9 mouse cellular contexts compared by ENCODE assay signal in the genomic region with DNA sequence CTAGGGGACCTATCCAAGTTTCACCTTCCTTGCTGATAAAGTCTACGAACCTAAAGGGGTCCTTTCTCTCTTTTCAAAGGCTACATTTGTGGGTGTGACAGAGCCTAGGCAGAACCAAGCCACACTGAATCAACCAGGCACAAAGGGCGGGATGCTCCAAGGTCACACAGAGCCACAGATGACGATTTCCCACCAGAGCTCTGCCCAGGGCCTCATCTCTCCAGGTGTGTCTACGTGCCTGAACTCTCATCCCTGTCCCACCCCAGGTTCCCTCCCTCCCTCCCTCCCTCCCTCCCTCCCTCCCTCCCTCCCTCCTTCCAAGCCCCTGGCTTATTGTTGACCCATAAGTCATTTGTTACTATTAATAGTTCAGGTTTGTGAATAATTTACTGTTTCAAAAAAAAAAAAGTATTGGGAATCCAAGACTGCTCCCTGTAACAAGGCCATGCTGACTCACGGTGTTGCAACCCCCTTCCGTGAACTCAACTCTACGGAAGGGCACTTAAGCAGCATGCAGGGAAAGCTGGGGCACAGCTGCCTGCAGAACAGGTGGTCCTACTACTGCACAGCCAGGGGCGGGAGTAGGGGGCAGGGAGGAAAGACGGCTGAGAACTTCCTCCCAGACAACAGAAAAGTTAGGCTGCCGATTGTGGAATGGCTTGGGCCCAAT. TPM values are rescaled to one million over a fixed set of nuclear protein-coding genes. Genes with fewer than 3 reads are reported as not detected.
A peak's percentile ranks its signal among the peaks of the same experiment; 100 is the strongest.
DNase-seq lines count a peak whose midpoint lies in the region; ATAC-seq and TF ChIP-seq lines count a peak whose summit lies in the region.
"Had no signal": no experiment of that assay in that cellular context is flagged by ENCODE, and none has a peak within 500 bp of the region (broad histone marks: within the 10 kb centered on the region; RNA-seq: fewer than 3 reads in every experiment).

No protein-coding gene starts in this region.

- H3K36me3 ChIP-seq in forebrain, embryonic 11.5 days (ENCODE audit: control insufficient read depth, insufficient read depth, low read length) = no peaks in the 10 kb centered on the region
- H3K36me3 ChIP-seq in forebrain, embryonic 14.5 days (ENCODE audit: control insufficient read depth, insufficient read depth, low read length) = no peaks in the 10 kb centered on the region
- no peaks in the 10 kb centered on the region for H3K36me3 ChIP-seq in intestine, postnatal 0 days (ENCODE audit: control insufficient read depth, insufficient read depth)
- no peaks in the 10 kb centered on the region for H3K36me3 ChIP-seq in liver, postnatal 0 days (replicated peaks; ENCODE audit: insufficient read depth, low read length)
- no peaks in the 10 kb centered on the region for H3K36me3 ChIP-seq in thymus, adult 2 months (ENCODE audit: control insufficient read depth, insufficient read depth, low read length)
- H3K36me3 ChIP-seq in hindbrain, embryonic 13.5 days = no peaks in the 10 kb centered on the region
- H3K36me3 ChIP-seq: forebrain, embryonic 12.5 days had no signal

- H3K4me2 ChIP-seq in forebrain, embryonic 11.5 days (ENCODE audit: low read depth, low read length, severe bottlenecking) = no peak overlapping the region
- H3K4me2 ChIP-seq in forebrain, embryonic 14.5 days (ENCODE audit: low read length) = no peak overlapping the region
- peak overlapping the region; percentile 24 for H3K4me2 ChIP-seq in intestine, postnatal 0 days (replicated peaks; ENCODE audit: low read depth)
- no peak overlapping the region for H3K4me2 ChIP-seq in liver, postnatal 0 days (ENCODE audit: low read depth, low read length)
- no peak overlapping the region for H3K4me2 ChIP-seq in hindbrain, embryonic 13.5 days
- H3K4me2 ChIP-seq: forebrain, embryonic 12.5 days had no signal

- no peak overlapping the region for H3K27ac ChIP-seq in forebrain, embryonic 11.5 days (ENCODE audit: low read depth, low read length)
- no peak overlapping the region for H3K27ac ChIP-seq in forebrain, embryonic 14.5 days (ENCODE audit: low read depth, low read length)
- peak overlapping the region; percentile 60 for H3K27ac ChIP-seq in intestine, postnatal 0 days (ENCODE audit: low read depth, low read length)
- H3K27ac ChIP-seq in liver, postnatal 0 days (ENCODE audit: low read depth) = no peak overlapping the region
- no peak overlapping the region for H3K27ac ChIP-seq in thymus, adult 2 months (ENCODE audit: control insufficient read depth, insufficient read depth, low read length)
- H3K27ac ChIP-seq in hindbrain, embryonic 13.5 days = no peak overlapping the region
- H3K27ac ChIP-seq: forebrain, embryonic 12.5 days had no signal

- H3K9me3 ChIP-seq in forebrain, embryonic 11.5 days (ENCODE audit: control insufficient read depth, low read length) = no peaks in the 10 kb centered on the region
- H3K9me3 ChIP-seq in forebrain, embryonic 14.5 days (replicated peaks; ENCODE audit: control insufficient read depth, low read length) = no peaks in the 10 kb centered on the region
- no peaks in the 10 kb centered on the region for H3K9me3 ChIP-seq in intestine, postnatal 0 days (ENCODE audit: control insufficient read depth)
- H3K9me3 ChIP-seq in liver, postnatal 0 days (ENCODE audit: low read length) = no peaks in the 10 kb centered on the region
- H3K9me3 ChIP-seq in hindbrain, embryonic 13.5 days = no peaks in the 10 kb centered on the region
- H3K9me3 ChIP-seq: forebrain, embryonic 12.5 days had no signal

- peak; percentile 39 for DNase-seq in forebrain, embryonic 11.5 days (ENCODE audit: low spot score)
- no peak for DNase-seq in forebrain, embryonic 14.5 days (ENCODE audit: low spot score)
- DNase-seq in liver, postnatal 0 days = peak; percentile 56
- peak; percentile 58 for DNase-seq in thymus, adult 2 months
- no peak for DNase-seq in ovary, postnatal 14 days (ENCODE audit: low spot score)

- no peak for TF ChIP-seq CTCF in intestine, postnatal 0 days (IDR thresholded peaks at IDR 0.05; ENCODE audit: low read depth)
- no peak for TF ChIP-seq CTCF in liver, postnatal 0 days (IDR thresholded peaks at IDR 0.05; ENCODE audit: low read depth)
- TF ChIP-seq CTCF in thymus, adult 2 months (IDR thresholded peaks at IDR 0.05; ENCODE audit: borderline replicate concordance, control insufficient read depth, extremely low read depth, insufficient read depth, low read length, poor library complexity) = no peak

- no peak for ATAC-seq in forebrain, embryonic 11.5 days (replicated peaks; ENCODE audit: low FRiP score)
- no peak for ATAC-seq in forebrain, embryonic 14.5 days
- peak; percentile 72 for ATAC-seq in intestine, postnatal 0 days
- peak; percentile 72 for ATAC-seq in liver, postnatal 0 days
- no peak for ATAC-seq in cerebellum, adult (ENCODE audit: insufficient number of reproducible peaks, low FRiP score, low TSS enrichment)
- ATAC-seq in hindbrain, embryonic 13.5 days (ENCODE audit: low FRiP score) = no peak

- no peaks in the 10 kb centered on the region for H3K27me3 ChIP-seq in forebrain, embryonic 11.5 days (ENCODE audit: control insufficient read depth, insufficient read depth, low read length)
- H3K27me3 ChIP-seq in forebrain, embryonic 14.5 days (replicated peaks; ENCODE audit: control insufficient read depth, insufficient read depth, low read length) = no peaks in the 10 kb centered on the region
- H3K27me3 ChIP-seq in intestine, postnatal 0 days (replicated peaks; ENCODE audit: control insufficient read depth, insufficient read depth, low read length) = no peaks in the 10 kb centered on the region
- no peaks in the 10 kb centered on the region for H3K27me3 ChIP-seq in liver, postnatal 0 days (ENCODE audit: insufficient read depth, low read length)
- no peaks in the 10 kb centered on the region for H3K27me3 ChIP-seq in thymus, adult 2 months (ENCODE audit: control insufficient read depth, insufficient read depth, low read length)
- H3K27me3 ChIP-seq in hindbrain, embryonic 13.5 days = no peaks in the 10 kb centered on the region
- H3K27me3 ChIP-seq: forebrain, embryonic 12.5 days had no signal

- no peak overlapping the region; the same call in 1 of the 2 replicates for H3K9ac ChIP-seq in forebrain, embryonic 11.5 days (ENCODE audit: low read length)
- no peak overlapping the region for H3K9ac ChIP-seq in forebrain, embryonic 14.5 days (ENCODE audit: low read length)
- H3K9ac ChIP-seq in intestine, postnatal 0 days (ENCODE audit: low read depth, low read length) = no peak overlapping the region
- no peak overlapping the region for H3K9ac ChIP-seq in liver, postnatal 0 days (replicated peaks)
- no peak overlapping the region for H3K9ac ChIP-seq in hindbrain, embryonic 13.5 days
- H3K9ac ChIP-seq: forebrain, embryonic 12.5 days had no signal

- TF ChIP-seq POLR2A in thymus, adult 2 months (IDR thresholded peaks at IDR 0.05; ENCODE audit: control insufficient read depth, extremely low read depth, insufficient read depth, low read length, poor library complexity) = no peak

- H3K4me1 ChIP-seq in forebrain, embryonic 11.5 days (replicated peaks; ENCODE audit: control insufficient read depth, insufficient read depth, low read length) = peaks cover 2% of the 10 kb centered on the region; the same call in 1 of the 2 replicates
- H3K4me1 ChIP-seq in forebrain, embryonic 14.5 days (ENCODE audit: control insufficient read depth, insufficient read depth, low read length) = no peaks in the 10 kb centered on the region
- peaks cover 10% of the 10 kb centered on the region; the same call in 1 of the 2 replicates for H3K4me1 ChIP-seq in intestine, postnatal 0 days (replicated peaks; ENCODE audit: control insufficient read depth, insufficient read depth, low read length)
- peaks cover 7% of the 10 kb centered on the region for H3K4me1 ChIP-seq in liver, postnatal 0 days (ENCODE audit: insufficient read depth)
- peaks cover 23% of the 10 kb centered on the region for H3K4me1 ChIP-seq in thymus, adult 2 months (replicated peaks; ENCODE audit: control insufficient read depth, insufficient read depth, low read length)
- peaks cover 12% of the 10 kb centered on the region for H3K4me1 ChIP-seq in hindbrain, embryonic 13.5 days (replicated peaks)

- TF ChIP-seq EP300 in liver, postnatal 0 days (IDR thresholded peaks at IDR 0.05; ENCODE audit: low read depth) = no peak

- WGBS in forebrain, embryonic 11.5 days = 35% methylated on average over 10 of the region's 10 CpGs
- 43% methylated on average over 10 of the region's 10 CpGs for WGBS in forebrain, embryonic 14.5 days
- WGBS in intestine, postnatal 0 days = 17% methylated on average over 10 of the region's 10 CpGs
- WGBS in liver, postnatal 0 days (ENCODE audit: insufficient replicate concordance) = 29% methylated on average over 10 of the region's 10 CpGs
- 45% methylated on average over 10 of the region's 10 CpGs for WGBS in thymus, adult 2 months
- WGBS in hindbrain, embryonic 13.5 days = 38% methylated on average over 10 of the region's 10 CpGs

- H3K4me3 ChIP-seq in forebrain, embryonic 11.5 days (ENCODE audit: low read depth, low read length) = no peak overlapping the region
- no peak overlapping the region for H3K4me3 ChIP-seq in forebrain, embryonic 14.5 days (ENCODE audit: low read depth, low read length)
- H3K4me3 ChIP-seq in intestine, postnatal 0 days (ENCODE audit: low read depth, low read length) = no peak overlapping the region
- H3K4me3 ChIP-seq in liver, postnatal 0 days (ENCODE audit: low read depth, low read length) = no peak overlapping the region
- no peak overlapping the region for H3K4me3 ChIP-seq in thymus, adult 2 months (ENCODE audit: control insufficient read depth, insufficient read depth, low read length)
- H3K4me3 ChIP-seq in hindbrain, embryonic 13.5 days = no peak overlapping the region
- H3K4me3 ChIP-seq: forebrain, embryonic 12.5 days had no signal

RNA-seq across cellular contexts. Expression of gene Mab21l3, which starts 17.4 kb away (rescaled TPM):
- 0.92 and 1.2 TPM in 2 replicates for polyA plus RNA-seq in forebrain, embryonic 11.5 days (2014; fragmentation: Nextera tagmentation; extraction: Ambion mirVana)
- polyA plus RNA-seq in forebrain, embryonic 14.5 days (2014; fragmentation: Nextera tagmentation; extraction: Ambion mirVana) = 0.20 and 0.42 TPM in 2 replicates
- 0.16 and 0.17 TPM in 2 replicates for polyA plus RNA-seq in intestine, postnatal 0 days (2015; fragmentation: Nextera tagmentation; extraction: Ambion mirVana)
- not detected in 2 replicates for polyA plus RNA-seq in liver, postnatal 0 days (2015; fragmentation: Nextera tagmentation; extraction: Ambion mirVana)
- 3.6 and 4.0 TPM in 2 replicates for polyA plus RNA-seq in thymus, adult 2 months (2012; rRNA removed)
- polyA plus RNA-seq in hindbrain, embryonic 13.5 days (2015; fragmentation: Nextera tagmentation; extraction: Ambion mirVana) = 0.19 and 0.34 TPM in 2 replicates

Comparison
In these comparisons a context has a peak if more than half of its experiments do, and no peak if none do; other contexts are left out.
1. DNase-seq: peak in forebrain, embryonic 11.5 days (single experiment), liver, postnatal 0 days (single experiment) and thymus, adult 2 months (single experiment); none in forebrain, embryonic 14.5 days (single experiment) and ovary, postnatal 14 days (single experiment).
2. ATAC-seq: peak in intestine, postnatal 0 days (single experiment) and liver, postnatal 0 days (single experiment); none in forebrain, embryonic 11.5 days (single experiment), forebrain, embryonic 14.5 days (single experiment), cerebellum, adult (single experiment) and hindbrain, embryonic 13.5 days (single experiment).